Mouse (Mus musculus): Measurements from ENCODE around the gene Hoxc6. TPM values are rescaled to one million over a fixed set of nuclear protein-coding genes. Genes with fewer than 3 reads are reported as not detected.

The Hoxc6 gene
- polyA plus RNA-seq, 1 experiment from 2014 or later, result 0.25 TPM

DNA sequence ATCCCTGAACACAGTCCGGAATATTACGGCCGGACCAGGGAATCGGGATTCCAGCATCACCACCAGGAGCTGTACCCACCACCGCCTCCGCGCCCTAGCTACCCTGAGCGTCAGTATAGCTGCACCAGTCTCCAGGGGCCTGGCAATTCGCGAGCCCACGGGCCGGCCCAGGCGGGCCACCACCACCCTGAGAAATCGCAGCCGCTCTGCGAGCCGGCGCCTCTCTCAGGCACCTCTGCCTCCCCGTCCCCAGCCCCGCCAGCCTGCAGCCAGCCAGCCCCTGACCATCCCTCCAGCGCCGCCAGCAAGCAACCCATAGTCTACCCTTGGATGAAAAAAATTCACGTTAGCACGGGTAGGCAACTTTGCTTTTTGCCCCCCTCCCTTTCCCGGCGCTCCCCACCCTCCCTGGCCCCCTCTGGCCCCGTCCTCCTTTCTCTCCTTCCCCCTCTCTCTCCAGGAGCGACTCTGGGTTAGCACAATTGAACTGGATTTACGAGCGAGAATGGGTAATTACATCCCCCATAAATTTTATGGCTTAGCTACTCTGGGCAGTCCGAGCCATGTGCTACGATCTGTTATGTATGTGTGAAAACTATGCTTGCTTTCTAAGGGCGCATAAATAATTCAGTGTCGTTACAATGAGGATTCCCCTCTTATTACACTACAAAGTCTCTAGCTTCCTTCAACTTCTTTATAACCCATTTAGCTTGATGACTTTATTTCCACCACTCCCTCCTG, 36.9 kb downstream of the Hoxc6 start:
- Histone ChIP-seq H3K4me3 (peak overlapping the region; percentile 46), H3K4me1 (peaks cover 4% of the 10 kb centered on the region), H3K27me3 (replicated peaks) (peaks cover 99% of the 10 kb centered on the region), H3K27ac (replicated peaks) (no peak overlapping the region), H3K4me2 (peak overlapping the region; percentile 62), H3K9me3 (no peaks in the 10 kb centered on the region), H3K9ac (peak overlapping the region; percentile 50), H3K36me3 (no peaks in the 10 kb centered on the region)
- WGBS, result under 1% methylated on average over 34 of the region's 34 CpGs
- ATAC-seq (ENCODE audit: extremely low read depth, insufficient number of reproducible peaks, low FRiP score, low TSS enrichment), result no peak

DNA sequence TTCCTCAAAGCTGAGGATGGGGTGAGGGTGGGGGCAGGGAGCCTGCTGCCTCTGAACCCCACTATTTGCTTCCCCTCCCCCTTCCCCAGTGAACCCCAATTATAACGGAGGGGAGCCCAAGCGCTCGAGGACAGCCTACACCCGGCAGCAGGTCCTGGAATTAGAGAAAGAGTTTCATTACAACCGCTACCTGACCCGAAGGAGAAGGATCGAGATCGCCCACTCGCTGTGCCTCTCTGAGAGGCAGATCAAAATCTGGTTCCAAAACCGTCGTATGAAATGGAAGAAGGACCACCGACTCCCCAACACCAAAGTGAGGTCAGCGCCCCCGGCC, 37.5 kb downstream of the Hoxc6 start:
- peak overlapping the region; percentile 62 for H3K4me2 ChIP-seq

GRCm38 (mm10) chr15:103037579-103037978, 39.5 kb downstream of the Hoxc6 start:
- Histone ChIP-seq H3K27me3 (replicated peaks) (peaks cover 100% of the 10 kb centered on the region), H3K4me2 (no peak overlapping the region), H3K4me1 (peaks cover 4% of the 10 kb centered on the region), H3K9me3 (no peaks in the 10 kb centered on the region), H3K4me3 (no peak overlapping the region), H3K36me3 (no peaks in the 10 kb centered on the region), H3K9ac (no peak overlapping the region), H3K27ac (replicated peaks) (no peak overlapping the region)
- 2% methylated on average over 1 of the region's 1 CpGs for WGBS
- no peak for ATAC-seq (ENCODE audit: extremely low read depth, insufficient number of reproducible peaks, low FRiP score, low TSS enrichment)

More for the DNA sequence above, 37.5 kb downstream of the Hoxc6 start:
- WGBS, result 1% methylated on average over 14 of the region's 14 CpGs
- no peak for ATAC-seq (ENCODE audit: extremely low read depth, insufficient number of reproducible peaks, low FRiP score, low TSS enrichment)
- Histone ChIP-seq H3K27ac (replicated peaks) (no peak overlapping the region), H3K9me3 (no peaks in the 10 kb centered on the region), H3K4me3 (peak overlapping the region; percentile 46), H3K9ac (no peak overlapping the region), H3K27me3 (replicated peaks) (peaks cover 99% of the 10 kb centered on the region), H3K4me1 (peaks cover 4% of the 10 kb centered on the region), H3K36me3 (no peaks in the 10 kb centered on the region)

GRCm38 (mm10) chr15:103038701-103039480, 40.8 kb downstream of the Hoxc6 start:
- Histone ChIP-seq H3K9me3 (no peaks in the 10 kb centered on the region), H3K9ac (no peak overlapping the region), H3K27me3 (replicated peaks) (peaks cover 100% of the 10 kb centered on the region), H3K36me3 (no peaks in the 10 kb centered on the region), H3K4me1 (peaks cover 4% of the 10 kb centered on the region), H3K4me2 (no peak overlapping the region), H3K27ac (replicated peaks) (no peak overlapping the region), H3K4me3 (no peak overlapping the region)
- 16% methylated on average over 10 of the region's 10 CpGs for WGBS
- no peak for ATAC-seq (ENCODE audit: extremely low read depth, insufficient number of reproducible peaks, low FRiP score, low TSS enrichment)

DNA sequence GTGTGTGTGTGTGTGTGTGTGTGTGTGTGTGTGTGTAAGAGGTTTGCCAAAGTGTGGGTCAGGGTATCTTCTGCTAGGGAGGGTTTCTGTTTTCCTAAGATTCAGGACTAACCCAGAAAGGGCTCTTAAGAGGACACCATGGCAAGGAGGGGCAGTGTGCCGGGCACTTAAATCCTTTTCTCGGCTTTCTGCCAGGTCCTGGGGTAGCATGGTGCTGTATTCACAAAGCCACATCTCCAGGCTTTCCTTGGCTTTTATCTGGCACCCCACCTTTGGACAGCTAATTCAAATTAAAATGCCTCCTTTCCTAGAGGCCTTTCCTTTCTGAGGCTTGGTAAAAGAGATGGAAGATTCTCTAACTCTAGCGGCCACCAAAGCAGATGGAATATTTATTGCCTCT, 41.6 kb downstream of the Hoxc6 start:
- no peak for ATAC-seq (ENCODE audit: extremely low read depth, insufficient number of reproducible peaks, low FRiP score, low TSS enrichment)

DNA sequence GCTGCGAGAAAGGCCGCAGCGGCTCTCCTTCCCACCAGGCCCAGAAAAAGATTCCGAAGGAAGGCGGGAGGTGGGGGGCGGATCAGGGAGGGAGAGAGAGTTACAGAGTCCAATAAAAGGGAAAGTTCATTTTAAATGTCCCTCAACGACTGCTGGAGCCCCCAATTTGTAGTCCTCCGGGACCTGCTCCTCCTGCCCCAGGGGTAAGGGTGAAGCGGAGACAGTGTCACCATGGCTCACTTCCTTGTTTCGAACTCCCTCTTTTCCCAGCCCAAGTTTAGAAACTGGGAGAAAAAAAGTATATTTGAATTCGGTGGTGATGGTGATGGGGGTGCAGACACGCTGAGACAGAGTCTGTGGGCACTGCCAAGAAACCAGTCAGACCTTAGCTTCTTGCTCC, 42.5 kb downstream of the Hoxc6 start:
- no peak for ATAC-seq (ENCODE audit: extremely low read depth, insufficient number of reproducible peaks, low FRiP score, low TSS enrichment)
- Histone ChIP-seq H3K4me3 (no peak overlapping the region), H3K4me2 (no peak overlapping the region)

More for the DNA sequence above, 41.6 kb downstream of the Hoxc6 start:
- H3K27ac ChIP-seq (replicated peaks), result no peak overlapping the region
- peaks cover 100% of the 10 kb centered on the region for H3K27me3 ChIP-seq (replicated peaks)
- no peak overlapping the region for H3K4me2 ChIP-seq
- H3K4me3 ChIP-seq, result no peak overlapping the region
- H3K9me3 ChIP-seq, result no peaks in the 10 kb centered on the region
- H3K36me3 ChIP-seq, result no peaks in the 10 kb centered on the region
- H3K4me1 ChIP-seq, result no peaks in the 10 kb centered on the region; the same call in 1 of the 2 replicates
- H3K9ac ChIP-seq, result no peak overlapping the region
- WGBS, result 16% methylated on average over 3 of the region's 3 CpGs

GRCm38 (mm10) chr15:103041613-103042012, 43.6 kb downstream of the Hoxc6 start:
- Histone ChIP-seq H3K27ac (replicated peaks) (no peak overlapping the region), H3K27me3 (replicated peaks) (peaks cover 100% of the 10 kb centered on the region), H3K4me1 (no peaks in the 10 kb centered on the region), H3K9me3 (no peaks in the 10 kb centered on the region), H3K36me3 (no peaks in the 10 kb centered on the region), H3K4me2 (no peak overlapping the region), H3K4me3 (no peak overlapping the region), H3K9ac (no peak overlapping the region)
- no peak for ATAC-seq (ENCODE audit: extremely low read depth, insufficient number of reproducible peaks, low FRiP score, low TSS enrichment)
- 16% methylated on average over 5 of the region's 5 CpGs for WGBS

More for the DNA sequence above, 42.5 kb downstream of the Hoxc6 start:
- 5% methylated on average over 12 of the region's 12 CpGs for WGBS
- Histone ChIP-seq H3K27ac (replicated peaks) (no peak overlapping the region), H3K4me1 (no peaks in the 10 kb centered on the region), H3K27me3 (replicated peaks) (peaks cover 100% of the 10 kb centered on the region), H3K9ac (no peak overlapping the region), H3K9me3 (no peaks in the 10 kb centered on the region), H3K36me3 (no peaks in the 10 kb centered on the region)

GRCm38 (mm10) chr15:103042209-103042608, 44.2 kb downstream of the Hoxc6 start:
- peaks cover 100% of the 10 kb centered on the region for H3K27me3 ChIP-seq (replicated peaks)
- H3K9ac ChIP-seq, result no peak overlapping the region
- no peaks in the 10 kb centered on the region for H3K4me1 ChIP-seq
- no peak overlapping the region for H3K4me3 ChIP-seq
- 8% methylated on average over 1 of the region's 1 CpGs for WGBS
- H3K27ac ChIP-seq (replicated peaks), result no peak overlapping the region
- no peaks in the 10 kb centered on the region for H3K36me3 ChIP-seq
- no peak for ATAC-seq (ENCODE audit: extremely low read depth, insufficient number of reproducible peaks, low FRiP score, low TSS enrichment)
- H3K9me3 ChIP-seq, result no peaks in the 10 kb centered on the region
- H3K4me2 ChIP-seq, result no peak overlapping the region

- peaks cover 97% of the 10 kb centered on the region for H3K27me3 ChIP-seq (replicated peaks)
Observed at GRCm38 (mm10) chr15:103051670-103052069, 53.6 kb downstream of the Hoxc6 start.

GRCm38 (mm10) chr15:103053210-103053609, 55.2 kb downstream of the Hoxc6 start:
- H3K27ac ChIP-seq (replicated peaks), result no peak overlapping the region

More at GRCm38 (mm10) chr15:103051670-103052069, 53.6 kb downstream of the Hoxc6 start:
- ATAC-seq (ENCODE audit: extremely low read depth, insufficient number of reproducible peaks, low FRiP score, low TSS enrichment), result no peak
- 72% methylated on average over 2 of the region's 2 CpGs for WGBS
- Histone ChIP-seq H3K4me1 (no peaks in the 10 kb centered on the region), H3K4me2 (no peak overlapping the region), H3K9ac (no peak overlapping the region), H3K27ac (replicated peaks) (no peak overlapping the region), H3K36me3 (no peaks in the 10 kb centered on the region), H3K9me3 (no peaks in the 10 kb centered on the region), H3K4me3 (no peak overlapping the region)

DNA sequence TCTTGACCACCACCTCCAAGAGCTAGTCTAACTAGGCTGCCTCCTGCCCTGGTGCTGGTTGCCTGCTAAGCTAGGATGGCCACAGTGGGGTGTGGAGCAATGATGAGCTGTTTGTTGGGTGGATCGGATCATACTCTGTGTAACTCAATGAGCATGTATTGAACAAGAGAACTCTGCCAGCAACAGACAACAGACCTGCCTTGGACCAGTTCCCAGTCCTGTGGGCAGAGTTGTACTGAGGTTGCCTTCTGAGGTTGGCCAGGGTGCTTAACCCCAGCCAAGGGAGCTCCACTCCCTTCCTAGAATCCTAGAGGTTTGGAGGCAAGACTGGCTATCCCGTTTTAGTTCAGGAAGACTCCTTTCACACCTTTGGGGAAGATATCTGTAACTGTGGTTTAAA, 58.3 kb downstream of the Hoxc6 start:
- H3K9me3 ChIP-seq, result no peaks in the 10 kb centered on the region
- H3K36me3 ChIP-seq, result no peaks in the 10 kb centered on the region
- H3K4me2 ChIP-seq, result no peak overlapping the region
- H3K9ac ChIP-seq, result no peak overlapping the region
- H3K27ac ChIP-seq (replicated peaks), result no peak overlapping the region
- ATAC-seq (ENCODE audit: extremely low read depth, insufficient number of reproducible peaks, low FRiP score, low TSS enrichment), result no peak
- H3K4me3 ChIP-seq, result no peak overlapping the region
- H3K27me3 ChIP-seq (replicated peaks), result peaks cover 95% of the 10 kb centered on the region
- WGBS, result 29% methylated on average over 2 of the region's 2 CpGs
- H3K4me1 ChIP-seq, result peaks cover 1% of the 10 kb centered on the region; the same call in 1 of the 2 replicates

More at GRCm38 (mm10) chr15:103053210-103053609, 55.2 kb downstream of the Hoxc6 start:
- no peak for ATAC-seq (ENCODE audit: extremely low read depth, insufficient number of reproducible peaks, low FRiP score, low TSS enrichment)
- Histone ChIP-seq H3K9ac (no peak overlapping the region), H3K27me3 (replicated peaks) (peaks cover 95% of the 10 kb centered on the region), H3K4me3 (no peak overlapping the region), H3K9me3 (no peaks in the 10 kb centered on the region), H3K4me2 (no peak overlapping the region), H3K4me1 (no peaks in the 10 kb centered on the region), H3K36me3 (no peaks in the 10 kb centered on the region)

Measured in heart, embryonic 13.5 days (tissue).